Mouse (Mus musculus) liver, embryonic 16.5 days (tissue): Measurements from ENCODE around the gene Ptma. TPM values are rescaled to one million over a fixed set of nuclear protein-coding genes. Genes with fewer than 3 reads are reported as not detected.
"Not testable (repeated sequence)": the region's sequence is repeated elsewhere in the genome, so short reads cannot be mapped to it uniquely, and the experiment has no call there.

Source experiments
- ATAC-seq: fragments of 200-750 bp; cut with Nextera tagmentation; 2 replicates; pipeline ENCODE4 v1.8.0; 2017; ENCODE audit warnings: low read depth, mild to moderate bottlenecking, moderate number of reproducible peaks, moderate library complexity
- H3K27ac ChIP-seq: fragments of 300-500 bp; sonication (generic); 2 replicates; pipeline ENCODE4 v1.5.1; 2014; ENCODE audit warnings: mild to moderate bottlenecking, low read length
- H3K27me3 ChIP-seq: fragments of 300-500 bp; sonication (generic); 2 replicates; pipeline ENCODE4 v1.6.1; 2014; ENCODE audit warnings: low read depth, low read length, mixed read lengths; ENCODE audit not compliant: control insufficient read depth, insufficient read depth
- H3K36me3 ChIP-seq: fragments of 300-500 bp; sonication (generic); 2 replicates; pipeline ENCODE4 v1.6.1; 2014; ENCODE audit warnings: mild to moderate bottlenecking; ENCODE audit not compliant: control insufficient read depth, insufficient read depth
- H3K4me1 ChIP-seq: fragments of 300-500 bp; sonication (generic); 2 replicates; pipeline ENCODE4 v1.6.1; 2014; ENCODE audit warnings: low read depth, low read length, mixed read lengths; ENCODE audit not compliant: control insufficient read depth
- H3K4me2 ChIP-seq: fragments of 300-500 bp; sonication (generic); 2 replicates; pipeline ENCODE4 v1.6.1; 2014; ENCODE audit warnings: low read depth, low read length, mixed read lengths
- H3K4me3 ChIP-seq: fragments of 300-500 bp; sonication (generic); 2 replicates; pipeline ENCODE4 v1.5.1; 2014; ENCODE audit warnings: low read depth, mild to moderate bottlenecking, low read length
- H3K9ac ChIP-seq: fragments of 300-500 bp; sonication (generic); 2 replicates; pipeline ENCODE4 v1.6.1; 2014; ENCODE audit warnings: low read depth, low read length
- H3K9me3 ChIP-seq: fragments of 300-500 bp; sonication (generic); replicated peaks from 2 replicates; pipeline ENCODE4 v1.6.1; 2016; ENCODE audit warnings: low read length; ENCODE audit not compliant: control insufficient read depth
- WGBS: fragments of 180-500 bp; shearing (Covaris S2); extraction: QIAGEN DNeasy Blood & Tissue Kit; methylation state at CpG from one replicate; pipeline ENCODE4 v1.1.7; 2014; ENCODE audit not compliant: insufficient replicate concordance; 5-methylcytosine and 5-hydroxymethylcytosine counted together
- polyA plus RNA-seq: library from polyadenylated mRNA; unstranded; fragments of >200 nt; fragmentation: Nextera tagmentation; extraction: Ambion mirVana; gene quantifications from 2 replicates; pipeline ENCODE4 v1.2.1, GENCODE M21; 2015

Ptma gene
- polyA plus RNA-seq, 1 experiment from 2014 or later, result 500 TPM

DNA sequence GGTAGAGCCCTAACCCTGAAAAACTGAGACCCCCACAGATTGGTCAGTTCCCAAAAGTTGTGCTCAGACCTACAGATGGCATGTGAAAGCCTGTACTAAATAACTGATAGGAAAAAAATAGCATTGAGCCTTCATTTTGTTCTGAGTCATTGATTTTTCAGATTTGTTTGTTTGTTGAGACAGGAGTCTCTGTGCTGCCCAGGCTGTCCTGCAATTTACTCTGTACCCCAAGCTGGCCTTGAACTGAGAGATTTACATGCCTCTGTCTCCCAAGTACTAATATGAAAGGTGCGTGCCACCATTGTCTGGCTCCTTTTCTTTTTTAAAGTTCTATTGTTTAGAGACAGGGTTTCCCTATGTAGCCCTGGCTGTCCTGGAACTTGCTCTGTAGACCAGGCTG, 41.2 kb upstream of the Ptma start:
- Histone ChIP-seq H3K36me3 (no peaks in the 10 kb centered on the region), H3K4me3 (no peak overlapping the region), H3K4me2 (no peak overlapping the region), H3K4me1 (peaks cover 32% of the 10 kb centered on the region), H3K9ac (no peak overlapping the region), H3K27me3 (no peaks in the 10 kb centered on the region), H3K27ac (no peak overlapping the region), H3K9me3 (no peaks in the 10 kb centered on the region)
- ATAC-seq, result no peak
- WGBS, result 70% methylated on average over 1 of the region's 1 CpGs

DNA sequence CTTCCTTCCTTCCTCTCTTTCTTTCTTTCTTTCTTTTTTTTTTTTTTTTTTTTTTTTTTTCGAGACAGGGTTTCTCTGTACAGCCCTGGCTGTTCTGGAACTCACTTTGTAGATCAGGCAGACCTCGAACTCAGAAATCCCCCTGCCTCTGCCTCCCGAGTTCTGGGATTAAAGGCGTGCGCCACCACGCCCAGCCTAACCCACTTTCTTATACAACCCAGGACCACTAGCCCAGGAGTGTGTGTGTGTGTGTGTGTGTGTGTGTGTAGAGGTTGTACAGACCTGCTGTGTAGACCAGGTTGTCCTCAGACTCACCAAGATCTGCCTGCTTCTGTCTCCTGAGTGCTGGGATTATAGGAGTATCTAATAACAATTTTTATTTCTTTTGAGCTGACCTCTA, 40.7 kb upstream of the Ptma start:
- 80% methylated on average over 6 of the region's 6 CpGs for WGBS
- H3K36me3 ChIP-seq, H3K9me3 ChIP-seq, H3K27ac ChIP-seq, H3K4me2 ChIP-seq, H3K9ac ChIP-seq, H3K4me3 ChIP-seq, ATAC-seq, H3K27me3 ChIP-seq: not testable (repeated sequence)
- H3K4me1 ChIP-seq, result peaks cover 31% of the 10 kb centered on the region

DNA sequence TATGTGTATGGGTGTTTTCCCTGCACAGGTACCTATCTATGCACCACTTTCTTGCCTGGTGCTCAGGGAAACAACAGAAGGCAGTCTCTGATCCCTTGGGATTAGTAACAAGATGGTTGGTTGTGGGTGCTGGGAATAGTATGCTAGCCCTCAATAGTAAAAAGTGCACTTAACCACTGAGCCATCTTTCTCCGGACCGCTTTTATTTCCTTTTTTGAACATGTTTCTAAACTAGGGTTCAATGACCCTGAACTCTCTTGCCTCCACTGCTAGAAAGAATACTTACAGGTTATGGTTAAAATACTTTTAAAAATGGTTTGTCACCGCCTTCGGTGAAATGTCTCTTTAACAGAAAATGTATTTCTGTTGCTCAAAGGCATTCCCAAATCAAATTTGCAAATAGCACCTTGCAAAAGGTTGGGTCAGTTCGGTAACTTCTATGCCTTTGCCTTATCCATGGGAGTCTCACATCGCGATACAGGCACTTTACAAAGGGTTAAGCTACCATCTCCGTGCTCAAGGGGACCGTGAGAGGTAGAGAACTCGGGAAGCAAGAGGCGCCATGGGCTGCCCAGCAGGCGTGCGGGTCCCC, 39.7 kb upstream of the Ptma start:
- WGBS, result 4% methylated on average over 13 of the region's 13 CpGs
- Histone ChIP-seq H3K9ac (peak overlapping the region; percentile 79), H3K4me1 (peaks cover 28% of the 10 kb centered on the region), H3K9me3 (no peaks in the 10 kb centered on the region), H3K4me2 (peak overlapping the region; percentile 94), H3K27ac (peak overlapping the region; percentile 95), H3K4me3 (peak overlapping the region; percentile 84), H3K36me3 (no peaks in the 10 kb centered on the region), H3K27me3 (no peaks in the 10 kb centered on the region)
- ATAC-seq, result no peak

DNA sequence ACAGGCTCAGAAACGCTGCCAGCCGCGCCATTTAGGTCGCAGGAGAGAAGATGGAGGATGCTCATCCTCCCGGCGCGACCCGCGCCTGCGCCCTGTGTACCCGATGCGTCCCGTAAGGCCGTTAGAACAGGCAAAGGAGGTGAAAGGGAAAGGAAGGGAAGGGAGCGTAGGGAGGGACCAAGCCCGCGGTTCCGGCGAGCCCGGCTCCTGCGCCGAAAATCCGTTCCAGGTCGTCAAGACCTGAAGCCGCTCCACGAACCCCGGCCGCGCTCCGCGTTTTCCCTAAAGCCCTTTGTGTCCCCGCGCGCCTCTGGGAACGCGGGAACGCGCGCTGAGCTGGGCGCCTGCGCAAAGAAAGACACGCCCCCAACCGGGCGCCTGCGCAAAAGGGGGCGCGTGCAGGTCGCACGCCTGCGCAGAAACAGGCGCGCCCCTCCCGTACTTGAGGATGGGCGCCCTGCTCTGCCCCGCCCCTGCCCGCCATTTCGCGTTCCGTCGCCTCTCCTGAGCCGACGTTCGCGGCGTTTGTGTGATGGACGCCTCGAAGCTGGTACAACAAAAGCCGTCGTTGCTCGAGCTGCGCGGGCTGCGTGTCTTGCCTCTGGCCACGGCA, 39.1 kb upstream of the Ptma start:
- Histone ChIP-seq H3K4me1 (peaks cover 31% of the 10 kb centered on the region), H3K9me3 (no peaks in the 10 kb centered on the region), H3K36me3 (no peaks in the 10 kb centered on the region), H3K27ac (peak overlapping the region; percentile 95), H3K4me3 (peak overlapping the region; percentile 84), H3K4me2 (peak overlapping the region; percentile 94), H3K9ac (peak overlapping the region; percentile 93), H3K27me3 (no peaks in the 10 kb centered on the region)
- WGBS, result under 1% methylated on average over 73 of the region's 74 CpGs
- ATAC-seq, result peak; percentile 93

DNA sequence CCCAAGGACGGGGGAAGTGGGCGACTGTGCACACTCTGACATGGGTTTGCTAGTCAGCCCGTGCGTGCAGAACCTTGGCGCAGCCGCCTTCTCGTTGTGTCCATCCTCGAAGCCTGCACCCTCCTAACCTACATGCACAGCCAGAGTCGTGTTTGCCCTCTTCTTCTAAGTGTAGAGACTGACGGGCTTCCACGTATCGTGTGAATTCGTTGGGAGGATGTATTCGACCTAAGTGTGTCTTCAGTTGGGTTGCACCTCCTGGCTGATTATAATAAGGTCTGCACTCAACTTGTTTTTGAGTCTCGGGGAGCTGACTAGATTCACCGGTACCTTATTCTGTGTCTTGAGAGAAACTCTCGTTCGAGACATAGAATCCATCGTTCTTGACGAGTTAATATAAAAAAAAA, 38.6 kb upstream of the Ptma start:
- ATAC-seq, result peak; percentile 2; the same call in 1 of the 2 replicates
- Histone ChIP-seq H3K27ac (peak overlapping the region; percentile 95), H3K27me3 (no peaks in the 10 kb centered on the region), H3K36me3 (no peaks in the 10 kb centered on the region), H3K4me2 (peak overlapping the region; percentile 94), H3K9me3 (no peaks in the 10 kb centered on the region), H3K9ac (peak overlapping the region; percentile 93), H3K4me1 (peaks cover 34% of the 10 kb centered on the region), H3K4me3 (peak overlapping the region; percentile 84)
- WGBS, result 3% methylated on average over 20 of the region's 20 CpGs

DNA sequence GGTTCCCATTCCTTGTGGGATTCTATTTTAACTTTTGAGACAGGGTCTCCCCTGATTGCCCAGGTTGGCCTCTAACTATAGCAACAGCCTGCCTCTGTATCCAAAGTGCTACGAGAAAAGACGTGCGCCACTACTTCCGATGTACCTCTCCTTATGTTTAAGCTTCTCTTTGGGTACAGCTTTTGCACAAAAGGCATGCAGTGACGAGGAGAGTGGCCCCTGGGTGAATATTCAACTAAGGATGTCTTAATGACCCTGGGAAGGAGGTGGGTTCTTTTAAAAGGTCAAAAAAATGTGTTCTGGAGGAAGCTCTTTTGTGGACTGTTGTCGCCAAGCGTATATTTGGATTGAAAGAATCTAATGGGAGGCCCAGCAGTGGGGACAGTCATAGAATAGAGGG, 38.2 kb upstream of the Ptma start:
- Histone ChIP-seq H3K9ac (peak overlapping the region; percentile 93), H3K9me3 (no peaks in the 10 kb centered on the region), H3K27me3 (no peaks in the 10 kb centered on the region), H3K27ac (peak overlapping the region; percentile 95), H3K4me2 (peak overlapping the region; percentile 94), H3K4me3 (peak overlapping the region; percentile 84), H3K4me1 (peaks cover 34% of the 10 kb centered on the region), H3K36me3 (no peaks in the 10 kb centered on the region)
- 52% methylated on average over 7 of the region's 7 CpGs for WGBS
- ATAC-seq, result no peak

DNA sequence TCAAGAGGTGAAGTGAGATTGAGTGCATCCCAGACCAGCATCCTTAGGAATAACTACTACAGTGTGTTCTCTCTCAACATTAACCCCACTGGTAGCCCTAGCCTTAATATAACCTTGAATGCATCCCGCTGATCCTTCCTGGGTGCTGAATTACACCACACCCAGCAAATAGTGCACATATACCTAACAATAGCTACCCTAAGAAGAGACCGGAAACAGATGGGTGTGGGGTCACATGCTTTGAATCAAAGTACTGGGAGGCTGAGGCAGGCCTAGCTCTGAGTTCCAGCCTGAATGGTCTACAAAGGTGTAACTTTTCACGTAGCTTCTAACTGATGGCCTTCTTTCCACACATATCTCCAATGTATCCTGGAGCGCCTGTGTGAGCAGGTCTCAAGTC, 37.8 kb upstream of the Ptma start:
- WGBS, result 85% methylated on average over 4 of the region's 4 CpGs
- Histone ChIP-seq H3K4me3 (peak overlapping the region; percentile 84), H3K9ac (peak overlapping the region; percentile 93), H3K9me3 (no peaks in the 10 kb centered on the region), H3K36me3 (no peaks in the 10 kb centered on the region), H3K4me2 (peak overlapping the region; percentile 94), H3K27ac (peak overlapping the region; percentile 95), H3K27me3 (no peaks in the 10 kb centered on the region), H3K4me1 (peaks cover 34% of the 10 kb centered on the region)
- ATAC-seq, result no peak

DNA sequence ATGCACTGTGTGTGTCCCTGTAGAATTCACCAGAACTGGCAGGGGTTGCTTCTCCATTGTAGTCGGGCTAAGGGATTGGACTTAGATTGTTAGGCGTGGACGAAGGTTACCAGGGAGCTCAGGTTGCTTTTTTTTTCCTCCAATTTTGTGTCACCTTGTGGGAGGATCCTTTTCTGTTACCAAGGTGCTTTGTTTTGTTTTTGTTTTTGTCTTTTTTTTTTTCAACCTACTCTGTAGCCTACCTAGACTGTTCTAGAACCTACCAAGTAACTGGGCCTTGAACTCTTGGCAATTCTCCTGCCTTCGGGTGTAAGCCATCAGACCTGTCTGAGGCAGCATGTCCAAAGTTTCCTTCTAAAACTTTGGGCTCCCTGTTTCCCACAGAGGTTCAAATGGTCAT, 36.6 kb upstream of the Ptma start:
- Histone ChIP-seq H3K4me2 (no peak overlapping the region), H3K9ac (no peak overlapping the region), H3K4me1 (peaks cover 34% of the 10 kb centered on the region), H3K27ac (no peak overlapping the region), H3K36me3 (no peaks in the 10 kb centered on the region), H3K4me3 (no peak overlapping the region), H3K9me3 (no peaks in the 10 kb centered on the region), H3K27me3 (no peaks in the 10 kb centered on the region)
- WGBS, result 89% methylated on average over 4 of the region's 4 CpGs
- no peak for ATAC-seq

DNA sequence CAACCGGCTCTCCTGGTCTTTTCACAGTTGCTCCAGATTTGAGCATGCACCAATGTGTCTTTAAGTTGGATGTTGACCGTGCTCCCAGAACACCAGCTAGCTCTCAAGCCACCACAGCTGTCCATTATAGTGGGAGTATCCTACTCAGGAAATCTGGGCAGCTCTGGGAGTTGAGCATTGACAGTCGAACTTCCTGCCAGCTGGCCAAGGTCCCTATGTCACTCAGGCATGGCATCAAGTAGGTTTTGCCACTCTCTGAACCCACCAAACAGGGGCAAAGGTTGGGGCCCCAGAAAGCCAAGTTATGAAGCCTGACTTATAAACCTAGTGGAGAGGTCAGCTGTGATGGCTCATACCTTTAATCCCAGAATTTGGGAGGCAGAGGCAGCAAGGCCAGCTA, 35.8 kb upstream of the Ptma start:
- WGBS, result 69% methylated on average over 3 of the region's 3 CpGs
- Histone ChIP-seq H3K9me3 (no peaks in the 10 kb centered on the region), H3K9ac (no peak overlapping the region; the same call in 1 of the 2 replicates), H3K36me3 (no peaks in the 10 kb centered on the region), H3K4me1 (peaks cover 34% of the 10 kb centered on the region), H3K4me2 (no peak overlapping the region), H3K27me3 (no peaks in the 10 kb centered on the region), H3K4me3 (no peak overlapping the region), H3K27ac (no peak overlapping the region)
- ATAC-seq, result no peak
